Mouse (Mus musculus) MEL (cell line): ENCODE results near the gene Ern1.

Source experiments
- CTCF ChIP-seq, 3 experiments: IDR thresholded peaks in 2 of 3; conservative IDR thresholded peaks in 1 of 3; 2 replicates each; pipeline ENCODE4 v1.5.1; 2011 to 2012; ENCODE audit warnings: low read length in 3 of 3, low read depth in 2 of 3, mild to moderate bottlenecking in 2 of 3, improper control_type of control experiment in 1 of 3, inconsistent platforms in 1 of 3, mixed read lengths in 1 of 3, moderate library complexity in 1 of 3; ENCODE audit not compliant: control insufficient read depth in 1 of 3, insufficient read depth in 1 of 3, poor library complexity in 1 of 3, severe bottlenecking in 1 of 3
- E2F4 ChIP-seq: IDR thresholded peaks from 2 replicates; pipeline ENCODE4 v1.6.1; 2011; ENCODE audit warnings: low read depth, low read length, improper control_type of control experiment, borderline replicate concordance
- JUND ChIP-seq: IDR thresholded peaks from 2 replicates; pipeline ENCODE4 v1.6.1; 2011; ENCODE audit warnings: low read depth, mild to moderate bottlenecking, improper control_type of control experiment, low read length
- NRF1 ChIP-seq: IDR thresholded peaks from 2 replicates; pipeline ENCODE4 v1.6.1; 2014; ENCODE audit warnings: low read depth, mild to moderate bottlenecking, inconsistent platforms, low read length, improper control_type of control experiment, moderate library complexity; ENCODE audit not compliant: poor library complexity, insufficient read depth, severe bottlenecking
- TBP ChIP-seq: IDR thresholded peaks from 2 replicates; pipeline ENCODE4 v1.8.0; 2011; ENCODE audit warnings: low read depth, low read length, improper control_type of control experiment
- ZC3H11A ChIP-seq: IDR thresholded peaks from 2 replicates; pipeline ENCODE4 v1.6.1; 2012; ENCODE audit warnings: low read depth, mild to moderate bottlenecking, inconsistent platforms, low read length, improper control_type of control experiment
- ZNF384 ChIP-seq: IDR thresholded peaks from 2 replicates; pipeline ENCODE4 v1.6.1; 2012; ENCODE audit warnings: low read depth, mild to moderate bottlenecking, inconsistent platforms, low read length, improper control_type of control experiment

- TF ChIP-seq ZNF384 = no peak
- TF ChIP-seq NRF1 = no peak
- no peak for TF ChIP-seq JUND
- TF ChIP-seq ZC3H11A = no peak
- no peak for TF ChIP-seq CTCF (IDR thresholded peaks at IDR 0.05 in 2 of 3, conservative IDR thresholded peaks at IDR 0.05 in 1 of 3; ENCODE audit: control insufficient read depth in 1 of 3, insufficient read depth in 1 of 3, low read depth in 2 of 3, low read length in 3 of 3, poor library complexity in 1 of 3, severe bottlenecking in 1 of 3)
- no peak for TF ChIP-seq TBP
- no peak for TF ChIP-seq E2F4
Observed at GRCm38 (mm10) chr11:106482867-106483266, 4.8 kb downstream of the Ern1 start.
